Mouse (Mus musculus): ENCODE results near the gene Myo3b. TPM values are rescaled to one million over a fixed set of nuclear protein-coding genes. Genes with fewer than 3 reads are reported as not detected.
"Not testable (repeated sequence)": the region's sequence is repeated elsewhere in the genome, so short reads cannot be mapped to it uniquely, and the experiment has no call there.

Myo3b gene
- polyA plus RNA-seq, 1 experiment from 2014 or later, result 0.36 TPM

- Histone ChIP-seq H3K36me3 (ENCODE audit: control insufficient read depth, insufficient read depth, low read length) (no peaks in the 10 kb centered on the region), H3K4me2 (ENCODE audit: low read depth, low read length) (no peak overlapping the region), H3K27me3 (ENCODE audit: control insufficient read depth, insufficient read depth, low read length) (no peaks in the 10 kb centered on the region), H3K9ac (ENCODE audit: low read length) (no peak overlapping the region), H3K27ac (ENCODE audit: low read length) (no peak overlapping the region), H3K4me3 (replicated peaks; ENCODE audit: low read length) (no peak overlapping the region), H3K4me1 (ENCODE audit: control insufficient read depth, insufficient read depth, low read length) (no peaks in the 10 kb centered on the region), H3K9me3 (replicated peaks; ENCODE audit: control insufficient read depth, low read length) (no peaks in the 10 kb centered on the region)
- WGBS, result 69% methylated on average over 8 of the region's 8 CpGs
- ATAC-seq (ENCODE audit: insufficient read depth, low FRiP score), result no peak
Observed at GRCm38 (mm10) chr2:70218469-70218868, 179.5 kb downstream of the Myo3b start.

DNA sequence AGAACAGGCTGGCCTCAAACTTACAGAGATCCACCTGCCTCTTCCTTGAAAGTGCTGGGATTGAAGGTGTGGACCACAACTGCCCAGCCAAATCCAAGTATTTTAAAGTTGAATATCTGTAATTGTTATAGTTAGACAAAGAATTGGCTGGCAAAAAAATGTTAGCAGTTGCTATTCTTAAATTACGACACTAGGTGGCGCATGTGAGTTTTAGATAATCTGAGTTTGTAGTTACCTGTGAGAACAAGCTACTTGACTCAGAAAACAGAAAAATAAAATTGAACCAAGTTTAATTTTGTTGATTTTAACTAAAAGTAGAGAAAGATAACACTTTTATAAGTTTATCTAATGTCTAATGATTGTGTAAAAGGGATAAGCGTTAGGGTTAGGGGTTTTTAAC is 187.8 kb downstream of the Myo3b start:
- no peaks in the 10 kb centered on the region for H3K27me3 ChIP-seq (ENCODE audit: control insufficient read depth, insufficient read depth, low read length)
- H3K36me3 ChIP-seq (ENCODE audit: control insufficient read depth, insufficient read depth, low read length), result no peaks in the 10 kb centered on the region
- no peak overlapping the region for H3K4me3 ChIP-seq (replicated peaks; ENCODE audit: low read length)
- no peak for ATAC-seq (ENCODE audit: insufficient read depth, low FRiP score)
- no peak overlapping the region for H3K27ac ChIP-seq (ENCODE audit: low read length)
- 10% methylated on average over 3 of the region's 3 CpGs for WGBS
- H3K4me2 ChIP-seq (ENCODE audit: low read depth, low read length), result no peak overlapping the region
- H3K9ac ChIP-seq (ENCODE audit: low read length), result no peak overlapping the region
- H3K9me3 ChIP-seq (replicated peaks; ENCODE audit: control insufficient read depth, low read length), result no peaks in the 10 kb centered on the region
- no peaks in the 10 kb centered on the region for H3K4me1 ChIP-seq (ENCODE audit: control insufficient read depth, insufficient read depth, low read length)

- H3K4me3 ChIP-seq (replicated peaks; ENCODE audit: low read length); H3K27ac ChIP-seq (ENCODE audit: low read length); H3K4me2 ChIP-seq (ENCODE audit: low read depth, low read length); H3K9ac ChIP-seq (ENCODE audit: low read length); ATAC-seq (ENCODE audit: insufficient read depth, low FRiP score); H3K36me3 ChIP-seq (ENCODE audit: control insufficient read depth, insufficient read depth, low read length); H3K9me3 ChIP-seq (replicated peaks; ENCODE audit: control insufficient read depth, low read length); H3K4me1 ChIP-seq (ENCODE audit: control insufficient read depth, insufficient read depth, low read length); H3K27me3 ChIP-seq (ENCODE audit: control insufficient read depth, insufficient read depth, low read length): not testable (repeated sequence)
- WGBS, result 37% methylated on average over 3 of the region's 4 CpGs
Observed at GRCm38 (mm10) chr2:70234450-70234849, 195.5 kb downstream of the Myo3b start.

DNA sequence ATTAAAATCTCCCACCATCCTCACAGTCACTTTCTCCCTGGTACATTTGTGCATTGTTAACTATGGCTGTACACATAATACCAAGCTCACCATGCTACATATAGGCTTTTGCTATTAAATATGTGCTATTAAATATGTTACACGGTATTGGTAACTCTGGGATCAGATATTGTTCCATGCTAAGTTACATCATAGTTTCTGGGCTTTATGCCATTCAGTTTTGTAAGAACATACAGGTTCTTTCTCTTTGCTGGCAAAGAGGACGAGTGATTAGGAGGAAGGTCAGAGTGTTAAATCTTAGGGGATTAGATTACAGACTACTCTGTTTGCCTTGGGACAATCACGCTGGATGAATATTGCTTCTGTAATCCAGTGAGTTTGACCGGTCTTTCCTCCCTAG is 207.1 kb downstream of the Myo3b start:
- Histone ChIP-seq H3K9me3 (replicated peaks; ENCODE audit: control insufficient read depth, low read length) (no peaks in the 10 kb centered on the region), H3K9ac (ENCODE audit: low read length) (no peak overlapping the region), H3K4me3 (replicated peaks; ENCODE audit: low read length) (no peak overlapping the region), H3K27ac (ENCODE audit: low read length) (no peak overlapping the region), H3K4me1 (ENCODE audit: control insufficient read depth, insufficient read depth, low read length) (no peaks in the 10 kb centered on the region), H3K36me3 (ENCODE audit: control insufficient read depth, insufficient read depth, low read length) (no peaks in the 10 kb centered on the region), H3K4me2 (ENCODE audit: low read depth, low read length) (no peak overlapping the region), H3K27me3 (ENCODE audit: control insufficient read depth, insufficient read depth, low read length) (no peaks in the 10 kb centered on the region)
- 46% methylated on average over 4 of the region's 4 CpGs for WGBS
- no peak for ATAC-seq (ENCODE audit: insufficient read depth, low FRiP score)

- no peaks in the 10 kb centered on the region for H3K9me3 ChIP-seq (replicated peaks; ENCODE audit: control insufficient read depth, low read length)
- no peak overlapping the region for H3K4me3 ChIP-seq (replicated peaks; ENCODE audit: low read length)
- no peak overlapping the region for H3K27ac ChIP-seq (ENCODE audit: low read length)
- H3K4me1 ChIP-seq (ENCODE audit: control insufficient read depth, insufficient read depth, low read length), result no peaks in the 10 kb centered on the region
- H3K27me3 ChIP-seq (ENCODE audit: control insufficient read depth, insufficient read depth, low read length), result no peaks in the 10 kb centered on the region
- H3K4me2 ChIP-seq (ENCODE audit: low read depth, low read length), result no peak overlapping the region
- no peak for ATAC-seq (ENCODE audit: insufficient read depth, low FRiP score)
- H3K36me3 ChIP-seq (ENCODE audit: control insufficient read depth, insufficient read depth, low read length), result no peaks in the 10 kb centered on the region
- 79% methylated on average over 7 of the region's 7 CpGs for WGBS
- H3K9ac ChIP-seq (ENCODE audit: low read length), result no peak overlapping the region
Observed at GRCm38 (mm10) chr2:70248616-70249015, 209.7 kb downstream of the Myo3b start.

GRCm38 (mm10) chr2:70249872-70250271 is 210.9 kb downstream of the Myo3b start:
- Histone ChIP-seq H3K4me1 (ENCODE audit: control insufficient read depth, insufficient read depth, low read length) (no peaks in the 10 kb centered on the region), H3K4me2 (ENCODE audit: low read depth, low read length) (no peak overlapping the region), H3K9me3 (replicated peaks; ENCODE audit: control insufficient read depth, low read length) (no peaks in the 10 kb centered on the region), H3K27ac (ENCODE audit: low read length) (no peak overlapping the region), H3K9ac (ENCODE audit: low read length) (no peak overlapping the region), H3K27me3 (ENCODE audit: control insufficient read depth, insufficient read depth, low read length) (no peaks in the 10 kb centered on the region), H3K4me3 (replicated peaks; ENCODE audit: low read length) (no peak overlapping the region), H3K36me3 (ENCODE audit: control insufficient read depth, insufficient read depth, low read length) (no peaks in the 10 kb centered on the region)
- no peak for ATAC-seq (ENCODE audit: insufficient read depth, low FRiP score)
- WGBS, result 28% methylated on average over 4 of the region's 4 CpGs

DNA sequence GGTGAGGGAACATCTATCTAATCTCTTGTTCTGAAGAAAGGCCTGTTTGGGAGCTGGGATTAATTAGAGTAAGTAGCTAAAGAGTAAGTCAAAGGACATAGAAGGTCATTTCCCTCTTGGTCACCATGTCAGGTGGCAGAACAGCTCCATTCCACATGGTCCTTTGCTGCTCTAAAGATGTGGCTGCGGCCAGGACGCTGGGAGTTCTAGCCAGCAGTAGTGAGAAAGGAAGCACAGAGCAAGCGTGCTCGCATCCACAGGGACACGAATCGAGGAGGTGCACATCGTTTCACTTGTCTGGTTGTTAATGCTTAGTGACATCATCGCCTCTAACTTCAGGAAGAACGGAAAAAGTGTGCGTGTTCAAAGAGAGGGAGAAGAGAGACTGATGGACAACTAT is 212.3 kb downstream of the Myo3b start:
- H3K9me3 ChIP-seq (replicated peaks; ENCODE audit: control insufficient read depth, low read length), result no peaks in the 10 kb centered on the region
- no peak overlapping the region for H3K4me3 ChIP-seq (replicated peaks; ENCODE audit: low read length)
- H3K4me1 ChIP-seq (ENCODE audit: control insufficient read depth, insufficient read depth, low read length), result no peaks in the 10 kb centered on the region
- H3K27ac ChIP-seq (ENCODE audit: low read length), result no peak overlapping the region
- 85% methylated on average over 10 of the region's 10 CpGs for WGBS
- H3K4me2 ChIP-seq (ENCODE audit: low read depth, low read length), result no peak overlapping the region
- no peak overlapping the region for H3K9ac ChIP-seq (ENCODE audit: low read length)
- H3K27me3 ChIP-seq (ENCODE audit: control insufficient read depth, insufficient read depth, low read length), result no peaks in the 10 kb centered on the region
- no peak for ATAC-seq (ENCODE audit: insufficient read depth, low FRiP score)
- H3K36me3 ChIP-seq (ENCODE audit: control insufficient read depth, insufficient read depth, low read length), result no peaks in the 10 kb centered on the region

- no peaks in the 10 kb centered on the region for H3K4me1 ChIP-seq (ENCODE audit: control insufficient read depth, insufficient read depth, low read length)
- H3K9me3 ChIP-seq (replicated peaks; ENCODE audit: control insufficient read depth, low read length), result no peaks in the 10 kb centered on the region
- H3K4me3 ChIP-seq (replicated peaks; ENCODE audit: low read length), result no peak overlapping the region
- ATAC-seq (ENCODE audit: insufficient read depth, low FRiP score), result no peak
- H3K9ac ChIP-seq (ENCODE audit: low read length), result no peak overlapping the region
- H3K27ac ChIP-seq (ENCODE audit: low read length), result no peak overlapping the region
- no peak overlapping the region for H3K4me2 ChIP-seq (ENCODE audit: low read depth, low read length)
- H3K36me3 ChIP-seq (ENCODE audit: control insufficient read depth, insufficient read depth, low read length), result no peaks in the 10 kb centered on the region
- 19% methylated on average over 8 of the region's 8 CpGs for WGBS
- H3K27me3 ChIP-seq (ENCODE audit: control insufficient read depth, insufficient read depth, low read length), result no peaks in the 10 kb centered on the region; the same call in 1 of the 2 replicates
Observed at GRCm38 (mm10) chr2:70259357-70260000, 220.6 kb downstream of the Myo3b start.

DNA sequence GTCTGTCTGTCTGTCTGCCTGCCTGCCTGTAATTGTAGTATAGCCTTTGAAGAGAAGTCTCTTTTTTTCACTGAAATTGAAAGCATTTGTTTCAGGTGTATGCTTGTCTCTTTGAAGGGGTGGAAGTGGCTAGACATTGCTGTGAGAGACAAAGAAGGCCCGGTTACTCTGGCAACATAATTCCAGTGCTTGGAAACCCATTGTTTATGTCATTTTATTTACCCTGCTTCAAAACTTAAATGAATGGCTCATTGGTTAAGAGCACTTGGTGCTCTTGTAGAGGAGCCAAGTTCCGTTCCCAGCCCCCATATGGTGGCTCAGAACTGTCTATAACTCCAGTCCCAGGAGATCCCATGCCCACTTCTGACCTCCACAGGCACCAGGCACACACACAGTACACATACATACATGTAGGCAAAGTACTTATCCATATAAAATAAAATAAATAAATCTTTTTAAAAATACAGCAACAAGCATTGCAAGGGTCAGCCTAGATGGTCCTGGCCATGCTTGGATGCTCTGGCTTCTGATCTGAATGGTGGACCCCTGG is 221.8 kb downstream of the Myo3b start:
- no peak for ATAC-seq (ENCODE audit: insufficient read depth, low FRiP score)
- no peaks in the 10 kb centered on the region; the same call in 1 of the 2 replicates for H3K27me3 ChIP-seq (ENCODE audit: control insufficient read depth, insufficient read depth, low read length)
- 47% methylated on average over 2 of the region's 2 CpGs for WGBS

More for the DNA sequence above, 221.8 kb downstream of the Myo3b start:
- no peak overlapping the region for H3K9ac ChIP-seq (ENCODE audit: low read length)
- H3K4me2 ChIP-seq (ENCODE audit: low read depth, low read length), result no peak overlapping the region
- H3K9me3 ChIP-seq (replicated peaks; ENCODE audit: control insufficient read depth, low read length), result no peaks in the 10 kb centered on the region
- H3K27ac ChIP-seq (ENCODE audit: low read length), result no peak overlapping the region
- no peak overlapping the region for H3K4me3 ChIP-seq (replicated peaks; ENCODE audit: low read length)
- no peaks in the 10 kb centered on the region for H3K36me3 ChIP-seq (ENCODE audit: control insufficient read depth, insufficient read depth, low read length)
- no peaks in the 10 kb centered on the region for H3K4me1 ChIP-seq (ENCODE audit: control insufficient read depth, insufficient read depth, low read length)
